Mouse (Mus musculus): ENCODE measurements around the gene Traf2.

Gene Traf2

DNA sequence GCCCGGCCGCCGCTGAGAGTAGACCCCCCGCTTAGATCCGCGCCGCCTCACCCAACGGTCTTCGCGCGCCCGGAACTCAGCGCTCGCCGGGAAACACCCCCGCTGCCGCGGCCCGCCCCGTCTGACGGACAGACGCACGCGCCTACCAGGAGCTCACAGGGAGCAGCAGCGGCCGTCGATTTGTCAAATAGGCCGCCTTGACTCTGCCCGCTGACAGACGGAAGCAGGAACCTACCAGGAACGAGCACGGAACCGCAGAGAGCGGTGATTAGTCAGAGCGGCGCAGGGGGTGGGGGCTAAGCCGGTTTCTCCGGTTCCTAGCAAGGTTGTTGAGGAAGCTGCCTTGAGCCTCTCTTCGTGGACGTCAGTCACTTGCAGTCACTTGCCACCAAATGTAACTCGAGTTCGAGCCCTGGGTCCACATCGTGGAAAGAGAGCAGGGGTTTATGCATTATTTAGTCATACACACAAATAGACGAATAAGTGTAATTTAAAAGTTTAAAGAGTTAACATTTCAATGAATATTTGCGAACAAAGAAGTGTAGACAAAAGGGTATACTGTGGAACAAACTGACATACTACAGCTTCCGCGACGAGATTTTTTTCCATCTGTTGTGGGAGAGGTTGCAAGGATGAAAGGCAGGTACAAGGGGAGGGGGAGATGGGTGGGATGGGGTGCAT lies at the start of gene Traf2:
Gene Traf2, minus strand, starts transcription at position 130 of the 681 bp plus-strand sequence.
- peak; percentile 98 to 99 for DNase-seq (ENCODE audit: low spot score in 2 of 2)

DNA sequence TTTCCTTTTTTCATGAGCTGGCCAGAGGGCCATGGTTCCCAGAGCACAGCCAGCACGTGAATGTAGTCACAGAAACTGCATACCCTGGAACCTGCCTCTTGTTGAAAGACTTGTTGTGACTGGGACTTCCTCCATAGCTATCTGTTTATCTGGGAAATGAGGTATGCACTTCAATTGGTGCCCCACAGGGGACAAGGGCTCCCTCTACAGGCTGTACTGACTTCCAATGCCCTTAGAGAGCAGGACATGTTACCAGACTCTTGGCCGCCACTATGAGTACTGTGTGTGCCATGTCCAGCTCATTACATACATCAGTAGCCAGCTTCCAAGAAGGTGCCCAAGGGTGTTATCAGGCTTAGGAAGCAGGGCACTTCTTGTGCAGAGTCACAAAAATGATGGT lies 45.1 kb upstream of the Traf2 start:
- peak in 1 of 2 experiments; percentile 15 for DNase-seq (ENCODE audit: low spot score in 2 of 2)

DNA sequence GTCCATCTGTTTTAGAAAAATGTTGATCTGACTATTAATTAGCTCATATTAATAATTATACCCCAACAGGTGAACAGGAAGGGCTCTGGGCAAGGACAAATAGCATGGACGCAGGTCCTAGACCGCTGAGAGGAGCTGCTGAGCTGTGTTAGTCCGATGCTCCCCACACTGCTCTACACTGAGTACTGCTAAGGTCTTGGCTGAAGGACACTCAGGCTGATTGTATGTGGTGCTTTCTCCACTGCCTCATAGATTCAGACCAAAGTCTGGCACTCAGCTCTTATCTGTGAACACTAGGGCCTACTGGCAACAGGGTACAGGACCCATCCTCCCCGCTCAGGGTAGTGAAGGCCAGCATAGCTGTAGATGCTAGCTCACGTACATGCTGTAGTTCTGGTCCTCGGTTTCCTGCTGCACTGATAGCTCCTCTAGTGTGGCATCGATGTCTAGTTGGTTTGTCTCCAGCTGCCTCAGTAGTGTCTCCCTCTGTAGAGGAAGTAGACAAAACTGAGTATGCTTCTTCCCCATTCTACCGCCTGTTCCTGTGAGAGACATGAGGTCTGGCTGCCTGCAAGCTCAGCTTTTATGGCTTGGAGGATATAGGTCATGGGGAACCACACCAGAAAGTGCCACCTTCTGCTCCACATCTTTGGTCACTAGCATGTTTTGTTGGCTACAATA lies 41.6 kb upstream of the Traf2 start:
- peak in 1 of 2 experiments; percentile 10 for DNase-seq (ENCODE audit: low spot score in 2 of 2)

DNA sequence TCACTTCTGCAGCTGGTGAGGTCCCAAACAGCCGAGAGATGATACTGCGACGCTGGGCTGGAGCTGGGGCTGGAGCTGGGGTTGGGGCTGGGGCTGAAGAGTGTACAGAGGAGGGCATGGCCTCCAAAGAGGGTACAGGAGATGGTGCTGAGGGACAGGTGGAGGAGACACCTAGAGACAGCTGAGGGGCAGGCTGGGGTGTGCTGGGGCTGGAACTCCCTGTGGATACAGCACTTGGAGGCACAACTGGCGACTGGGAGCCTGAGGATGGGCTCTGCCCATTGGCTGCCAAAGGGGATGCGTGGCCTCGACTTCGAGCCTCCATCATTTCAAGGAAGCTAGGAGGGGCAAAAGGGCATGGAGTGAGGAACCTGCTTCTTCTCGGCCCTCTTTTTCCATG lies 40.5 kb upstream of the Traf2 start:
- DNase-seq (ENCODE audit: low spot score in 2 of 2), result no peak

DNA sequence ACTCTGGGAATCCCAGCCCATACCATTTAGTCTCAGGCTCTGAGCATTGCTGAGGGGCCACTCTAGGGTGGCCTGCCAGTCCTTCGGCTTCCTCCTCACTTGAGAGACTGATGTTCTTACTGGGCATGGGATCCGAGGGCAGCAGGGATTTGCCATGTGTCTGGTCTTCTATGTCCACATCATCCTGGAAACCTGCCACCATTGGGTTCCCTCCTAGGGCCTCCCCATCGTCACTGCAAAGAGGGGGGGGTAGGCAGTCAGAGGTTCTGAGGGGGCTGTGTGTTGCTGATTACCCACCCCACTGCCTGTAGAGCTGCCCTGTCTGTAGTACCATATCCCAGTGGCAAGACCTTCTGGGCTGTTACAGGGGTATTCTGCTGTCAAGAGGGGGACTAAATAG lies 38.9 kb upstream of the Traf2 start:
- DNase-seq (ENCODE audit: low spot score in 2 of 2), result no peak

DNA sequence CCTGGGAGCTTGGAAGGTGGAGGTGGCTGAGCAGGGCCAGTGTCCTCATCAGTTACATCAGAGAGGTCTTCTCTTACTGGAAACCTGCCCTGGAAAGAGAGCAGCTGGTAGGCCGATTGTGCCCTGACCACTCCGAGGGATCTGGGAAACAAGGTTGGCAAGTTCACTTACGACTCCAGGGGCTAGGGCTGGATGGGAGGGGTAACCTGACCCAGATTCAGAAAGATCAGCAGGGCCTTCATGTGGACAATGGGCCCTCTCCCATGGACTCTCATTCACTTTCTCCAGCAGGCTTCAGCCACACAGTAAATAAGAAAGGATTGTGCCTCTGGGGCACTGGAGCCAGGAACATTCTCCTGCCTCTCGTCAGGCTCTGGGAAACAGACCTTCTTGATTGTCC lies 38.1 kb upstream of the Traf2 start:
- DNase-seq (ENCODE audit: low spot score in 2 of 2), result no peak

DNA sequence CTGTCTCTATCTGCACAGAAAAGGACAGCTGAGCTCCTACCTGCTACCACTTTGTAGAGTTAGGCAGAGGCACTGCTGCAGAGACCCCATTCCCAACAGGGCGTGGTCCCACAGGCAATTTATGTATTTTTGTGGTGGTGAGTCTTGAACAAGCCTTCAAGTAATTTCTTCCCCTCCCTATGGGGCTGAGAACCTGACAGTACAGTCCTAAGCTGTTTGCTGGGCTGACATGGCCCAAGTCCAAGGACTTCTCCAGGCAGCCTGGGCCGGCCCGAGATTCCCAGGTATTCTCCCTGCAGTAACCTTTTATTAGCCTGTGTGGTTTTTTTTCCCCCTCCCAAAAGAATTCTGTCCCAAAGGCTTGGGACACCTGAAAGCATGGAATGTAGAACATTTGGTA lies 37.4 kb upstream of the Traf2 start:
- no peak for DNase-seq (ENCODE audit: low spot score in 2 of 2)

DNA sequence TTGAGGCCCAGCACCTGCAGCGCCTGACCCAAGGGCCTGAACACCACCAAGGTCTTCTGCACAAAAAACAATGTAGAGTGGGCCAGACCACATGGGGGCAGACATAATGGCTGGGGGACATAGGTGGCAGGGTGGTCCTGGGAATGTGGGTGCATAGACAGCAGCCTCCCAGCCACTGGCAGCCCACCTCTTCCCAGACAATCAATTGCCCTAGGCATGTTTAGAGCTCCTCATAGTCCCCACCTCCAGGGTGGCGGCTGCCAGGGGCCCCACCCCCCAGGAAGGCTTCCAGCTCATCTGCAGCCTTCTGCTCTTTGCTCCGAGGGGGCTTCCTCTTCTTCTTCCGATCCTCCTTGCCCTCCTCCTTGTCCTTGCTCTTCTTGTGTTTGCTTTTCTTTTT lies 36.8 kb upstream of the Traf2 start:
- no peak for DNase-seq (ENCODE audit: low spot score in 2 of 2)

DNA sequence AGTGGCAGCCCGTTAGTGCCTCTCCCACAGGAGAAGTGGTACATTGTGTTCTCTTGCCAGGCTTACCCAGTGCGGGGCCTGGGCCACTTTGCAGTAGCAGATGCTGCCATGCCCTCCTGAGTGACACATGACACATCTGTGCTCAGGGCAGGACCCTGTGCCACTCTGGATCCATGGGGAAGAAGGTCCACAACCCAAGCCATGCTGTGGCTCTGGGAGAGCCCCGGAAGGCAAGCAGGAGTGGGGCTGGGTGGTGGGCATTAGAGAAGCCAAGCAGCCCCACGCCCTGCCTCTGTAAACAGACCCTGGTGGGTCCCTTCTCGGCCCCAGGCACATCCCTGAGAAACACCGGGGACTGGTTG lies 36.4 kb upstream of the Traf2 start:
- DNase-seq (ENCODE audit: low spot score in 2 of 2), result peak in 1 of 2 experiments; percentile 52

DNA sequence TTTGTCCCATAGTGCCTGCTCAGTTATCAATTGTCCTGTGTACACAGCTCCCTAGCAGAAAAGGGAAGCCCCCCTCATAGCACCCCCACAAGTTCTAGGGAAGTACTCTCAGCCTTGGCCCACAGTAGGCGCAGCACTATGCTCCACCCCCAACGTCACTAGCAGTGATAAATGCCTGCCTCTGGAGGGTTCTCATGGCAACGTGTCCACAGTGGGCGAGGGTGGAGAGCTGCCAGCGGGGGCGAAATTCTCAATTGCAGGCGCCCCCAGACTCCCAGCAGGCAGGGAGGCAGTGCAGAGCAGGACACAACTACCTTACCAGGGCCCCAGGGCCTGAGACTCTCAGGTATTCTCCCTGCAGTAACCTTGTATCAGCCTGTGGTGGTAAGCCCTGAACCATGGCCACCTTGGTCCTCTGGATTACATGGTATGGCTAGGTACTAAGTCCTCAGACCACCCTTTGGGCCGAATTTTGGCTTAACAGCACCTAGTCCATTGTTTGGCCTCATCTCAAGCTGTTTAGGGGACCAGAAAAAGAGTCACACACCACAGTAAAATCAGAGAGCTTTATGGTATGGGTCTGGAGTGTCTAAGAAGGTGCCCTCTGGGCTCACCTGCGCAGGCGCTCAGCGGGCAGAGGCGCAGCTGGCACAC lies 35.9 kb upstream of the Traf2 start:
- DNase-seq (ENCODE audit: low spot score in 2 of 2), result peak; percentile 84 to 88

DNA sequence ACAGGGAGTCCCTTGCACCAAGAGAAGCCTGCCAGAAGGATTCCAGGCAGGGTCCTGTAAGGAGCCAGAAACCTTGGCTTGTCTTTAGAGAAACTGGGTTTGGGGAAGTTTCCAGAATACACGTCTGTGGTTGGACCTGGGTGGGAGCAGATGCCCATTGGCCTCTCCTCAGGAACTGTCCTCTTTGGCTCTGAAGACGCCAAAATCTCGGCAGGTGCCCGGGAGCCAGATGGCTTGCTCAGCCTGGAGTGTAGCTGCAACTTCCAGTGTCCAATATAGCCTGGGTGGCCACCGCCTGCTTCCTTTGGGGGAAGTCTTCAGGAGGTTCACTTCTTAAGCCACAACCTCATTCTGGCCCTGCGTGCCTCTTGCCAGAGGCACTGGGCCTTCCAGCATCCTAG lies 35.2 kb upstream of the Traf2 start:
- peak in 1 of 2 experiments; percentile 47 for DNase-seq (ENCODE audit: low spot score in 2 of 2)

DNA sequence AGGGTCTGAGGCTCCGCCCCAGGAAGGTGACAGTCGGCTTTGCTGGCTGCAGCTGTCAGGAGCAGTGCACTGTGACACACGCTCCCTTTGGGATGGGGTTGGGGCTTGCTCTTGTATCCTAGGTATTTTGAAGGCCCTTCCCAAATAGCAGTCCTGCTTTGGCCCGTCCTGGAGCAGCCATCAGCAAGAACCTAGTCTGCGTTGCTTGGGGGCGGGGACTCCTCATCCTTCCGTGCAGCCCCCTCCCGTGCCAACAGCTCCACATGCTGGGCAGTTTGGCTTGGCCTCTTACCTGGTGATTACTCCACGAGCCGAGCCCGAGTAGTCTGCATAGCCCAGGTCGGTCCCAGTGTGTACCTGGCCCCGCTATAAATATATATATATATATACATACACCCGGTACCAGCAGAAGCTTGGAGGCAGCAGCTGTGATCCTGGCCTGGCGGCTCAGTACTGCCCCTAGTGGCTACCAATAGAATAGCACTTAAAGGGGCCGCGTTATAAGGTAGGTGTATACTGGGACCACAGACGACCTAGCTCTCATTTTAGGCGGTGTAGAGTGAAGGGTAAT lies 34.6 kb upstream of the Traf2 start, which contains the start of gene Ajm1:
Gene Ajm1, minus strand, starts transcription at position 464 of the 571 bp plus-strand sequence.
- peak; percentile 70 to 77 for DNase-seq (ENCODE audit: low spot score in 2 of 2)

DNA sequence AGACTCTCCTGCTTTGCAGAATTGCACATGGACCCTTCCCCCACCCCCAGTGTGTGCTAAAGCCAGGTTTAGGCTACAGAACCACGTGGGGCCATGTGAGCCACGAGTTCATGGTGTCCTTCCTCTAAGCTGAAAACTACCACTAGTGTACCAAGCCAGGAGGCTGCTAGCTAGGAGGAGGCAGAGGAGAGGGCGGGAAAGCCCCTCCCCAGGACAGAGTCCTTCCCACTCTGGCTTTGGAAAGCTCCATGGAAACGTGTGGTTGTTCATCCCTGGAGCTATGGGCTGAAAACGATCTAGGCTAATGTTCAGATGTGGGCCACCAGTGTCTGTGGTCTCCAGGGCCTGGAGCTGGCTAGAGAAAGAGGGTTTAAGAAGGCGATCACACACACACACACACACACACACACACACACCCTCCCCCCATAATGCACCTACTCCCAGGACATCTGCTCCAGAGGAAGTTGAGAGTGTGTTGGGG lies 33.9 kb upstream of the Traf2 start:
- peak in 1 of 2 experiments; percentile 36 for DNase-seq (ENCODE audit: low spot score in 2 of 2)

DNA sequence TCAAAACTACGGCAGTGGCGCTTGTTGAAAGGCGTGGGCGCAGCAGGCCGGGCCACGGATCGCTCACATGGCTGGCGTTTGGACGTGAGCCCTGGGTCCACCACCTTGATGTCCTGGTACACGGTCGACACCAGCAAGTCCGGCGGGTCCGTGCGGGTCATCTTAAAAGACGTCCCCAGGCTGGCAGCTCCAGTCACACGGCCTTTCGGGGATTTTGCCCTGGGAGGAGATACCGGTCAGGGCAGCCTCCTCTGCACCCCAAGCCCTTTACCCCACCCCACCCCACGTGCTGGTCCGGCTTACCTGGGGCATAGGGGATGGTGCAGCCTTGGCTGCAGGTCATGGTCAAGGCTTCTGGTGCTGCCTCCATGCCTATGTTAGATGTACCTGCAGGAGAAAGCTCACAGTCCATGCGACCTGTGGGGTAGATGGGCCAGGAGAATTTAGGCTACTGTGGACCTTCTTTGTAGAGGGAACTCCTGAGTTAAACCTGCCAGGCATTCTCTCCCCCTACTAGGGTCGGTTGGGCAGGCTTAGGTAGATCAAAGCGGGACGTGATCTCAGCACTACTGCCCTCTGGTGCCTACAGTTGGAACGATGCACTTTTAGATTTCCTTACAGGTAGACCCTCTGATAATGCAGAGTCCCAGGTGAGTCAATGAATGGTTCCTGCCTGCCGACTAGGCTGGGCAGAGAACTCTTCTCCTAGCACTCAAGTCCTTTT lies 33.2 kb upstream of the Traf2 start:
- peak in 1 of 2 experiments; percentile 48 for DNase-seq (ENCODE audit: low spot score in 2 of 2)

DNA sequence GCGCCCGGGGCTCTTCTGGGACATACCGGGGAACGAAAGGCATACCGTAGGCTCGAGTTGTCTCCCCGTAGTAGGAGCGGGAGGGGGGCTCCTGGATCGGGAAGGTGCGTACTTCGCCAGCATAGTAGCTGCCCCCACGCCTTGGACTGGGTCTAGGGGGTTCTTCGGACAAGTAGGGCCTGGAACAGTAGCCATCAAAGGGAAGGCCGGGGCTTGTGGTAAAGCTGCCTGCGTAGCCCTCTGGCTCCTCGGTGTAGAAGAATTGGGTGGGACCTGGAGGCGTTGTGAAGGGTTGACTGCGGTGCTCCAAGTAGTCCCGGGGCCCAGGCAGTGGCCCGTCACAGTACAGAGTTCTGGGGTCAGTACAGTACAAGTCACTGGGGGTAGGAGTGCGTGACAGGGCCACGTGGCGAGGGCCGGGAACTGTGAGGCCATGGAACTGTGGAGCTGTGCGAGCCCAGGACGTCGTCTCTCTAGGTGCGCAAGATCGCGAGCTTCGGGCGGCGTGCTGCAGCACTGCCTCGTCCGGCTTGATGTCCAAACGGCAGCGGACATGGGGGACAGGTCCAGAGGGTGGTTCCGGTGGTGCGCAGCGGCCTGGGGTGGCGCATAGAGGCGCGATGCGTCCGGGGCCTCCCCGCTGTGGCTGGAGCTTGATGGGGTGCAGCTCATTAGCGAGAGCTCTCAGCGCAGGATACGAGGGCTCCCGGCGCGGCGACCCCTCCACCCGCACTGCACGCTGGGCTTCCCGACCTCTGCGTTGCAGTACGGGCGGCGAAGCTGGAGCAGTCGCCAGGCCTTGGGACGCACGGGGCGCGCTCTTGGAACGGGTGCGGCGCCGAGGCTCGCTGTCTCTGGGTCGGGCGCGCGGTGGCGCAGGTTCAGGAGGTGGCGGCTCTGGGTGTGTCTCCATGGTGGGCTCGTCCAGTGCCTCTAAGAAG lies 32.3 kb upstream of the Traf2 start:
- no peak for DNase-seq (ENCODE audit: low spot score in 2 of 2)

DNA sequence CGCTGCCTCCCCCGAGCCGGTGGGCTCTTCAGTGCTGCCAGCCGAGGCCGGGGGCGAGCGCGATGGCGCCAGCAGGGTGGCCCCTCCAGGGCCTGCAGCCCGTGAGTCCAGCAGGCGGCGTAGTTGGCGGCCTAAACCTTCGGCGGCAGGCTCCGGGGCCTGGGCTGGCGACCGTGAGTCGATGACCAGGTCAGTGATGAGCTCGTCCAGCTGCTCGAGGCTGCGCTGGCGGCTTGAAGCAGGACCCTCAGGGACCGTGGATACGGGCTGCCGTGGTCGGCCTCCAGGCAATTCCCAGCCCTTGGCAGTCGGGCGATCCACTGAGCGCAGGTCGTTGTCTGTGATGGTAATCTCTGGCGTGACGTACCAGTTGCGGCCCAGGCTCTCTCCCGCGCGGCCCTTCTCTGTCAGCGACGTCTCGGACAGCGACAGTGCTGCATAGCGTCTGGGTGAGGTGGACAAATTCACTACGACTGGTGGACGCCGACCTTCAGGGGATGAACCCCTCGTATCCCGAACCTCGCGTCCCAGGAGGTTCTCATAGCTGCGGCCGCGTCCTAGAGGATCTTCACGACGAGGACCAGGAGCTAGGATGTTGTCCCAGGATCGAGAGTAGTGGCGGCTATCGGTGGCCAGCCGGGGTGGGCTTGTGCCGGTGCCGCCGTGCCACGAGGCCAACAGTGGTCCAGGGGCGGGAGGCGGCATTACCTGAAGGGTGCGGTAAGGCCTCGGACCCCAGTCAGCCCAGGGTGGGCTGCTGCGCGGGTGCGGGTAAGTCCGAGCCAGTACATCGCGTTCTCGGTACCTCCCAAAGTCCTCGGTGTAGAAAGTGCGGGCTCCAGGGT lies 31.4 kb upstream of the Traf2 start:
- no peak for DNase-seq (ENCODE audit: low spot score in 2 of 2)

DNA sequence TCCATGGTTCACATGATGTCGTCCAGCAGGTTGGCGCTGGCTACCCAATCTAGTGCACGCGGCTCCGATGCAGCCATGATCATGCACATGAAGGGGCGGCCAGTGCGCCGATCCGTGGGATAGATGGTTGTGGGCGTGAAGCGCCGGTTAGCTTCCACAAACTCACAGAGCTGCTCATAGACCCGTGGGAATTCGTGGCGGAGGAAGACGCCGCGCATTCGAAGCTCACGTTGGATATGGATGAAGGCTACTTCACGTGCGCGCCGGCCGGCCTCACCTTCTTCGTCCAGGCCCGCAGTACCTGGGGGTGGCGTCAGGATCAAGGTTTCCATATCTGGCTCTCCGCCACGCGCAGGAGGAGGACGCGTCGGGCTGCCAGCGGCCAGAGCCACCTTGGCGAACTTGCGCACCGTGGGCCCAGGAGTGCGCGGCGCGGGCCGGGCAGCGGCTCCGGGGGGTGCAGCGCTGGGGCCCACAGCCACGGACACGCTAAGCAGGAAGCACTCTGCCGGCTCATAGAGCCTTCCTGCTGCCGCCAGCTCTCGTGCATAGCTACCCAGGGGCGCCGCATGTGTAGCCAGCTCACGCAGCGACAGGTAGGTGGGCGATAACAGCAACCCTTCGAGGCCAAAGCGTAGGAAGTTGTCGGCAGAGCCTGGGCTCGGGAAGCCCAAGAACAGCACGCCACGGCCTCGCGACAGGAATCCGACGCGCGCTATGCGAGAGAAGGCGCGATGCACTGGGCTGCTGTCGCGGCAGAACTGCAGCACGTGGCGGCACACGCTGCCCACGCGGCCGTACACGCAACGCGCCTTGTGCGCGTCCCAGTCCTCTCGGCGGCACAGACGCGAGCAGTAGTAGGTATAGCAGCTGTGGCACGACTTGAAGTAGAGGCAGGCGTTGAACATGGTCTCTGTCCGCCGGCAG lies 30.5 kb upstream of the Traf2 start:
- peak in 1 of 2 experiments; percentile 19 for DNase-seq (ENCODE audit: low spot score in 2 of 2)

DNA sequence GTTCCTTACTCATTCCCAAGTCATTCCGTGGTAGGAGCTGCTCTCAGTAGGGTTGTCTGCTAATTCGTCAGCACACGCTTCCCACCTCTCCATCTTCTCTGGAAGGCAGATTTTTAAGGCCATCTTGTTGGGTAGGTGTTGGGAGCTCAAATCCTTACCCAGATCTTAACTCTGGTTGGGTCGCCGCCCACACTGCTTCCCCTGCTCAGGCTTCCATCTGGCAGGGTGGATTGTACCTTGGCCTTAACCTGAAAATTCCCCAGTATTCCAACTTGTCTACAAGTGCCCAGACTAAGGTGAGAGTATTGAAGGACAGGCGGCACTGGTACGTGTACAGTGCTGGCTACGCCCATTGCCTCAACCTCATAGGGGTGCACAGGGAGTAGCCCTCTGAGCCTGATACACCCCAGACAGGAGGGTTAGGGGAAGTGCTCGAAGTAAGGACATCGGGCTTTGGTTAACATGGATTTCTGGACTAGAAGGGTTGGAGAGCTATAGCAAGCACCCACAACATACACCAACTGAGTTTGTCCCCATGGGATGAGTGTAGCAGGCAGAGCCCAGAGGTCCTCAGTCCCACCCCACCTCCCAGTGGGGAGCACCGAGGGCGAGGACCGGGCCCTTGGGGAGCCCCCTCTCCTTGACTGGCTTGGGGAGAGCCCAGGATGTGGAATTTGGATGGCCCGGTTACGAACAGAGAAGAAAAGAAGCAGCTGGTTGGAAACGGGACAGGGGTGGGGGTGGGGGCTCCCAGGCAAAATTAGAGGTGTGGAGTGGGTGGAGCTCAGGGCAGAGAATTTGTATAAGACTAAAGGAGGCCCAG lies 29.5 kb upstream of the Traf2 start:
- no peak for DNase-seq (ENCODE audit: low spot score in 2 of 2)
